Mouse (Mus musculus) midbrain, embryonic 12.5 days (tissue): ENCODE measurements around the gene Zc3h6. TPM values are rescaled to one million over a fixed set of nuclear protein-coding genes. Genes with fewer than 3 reads are reported as not detected.
A peak's percentile ranks its signal among the peaks of the same experiment; 100 is the strongest.
"Not testable (repeated sequence)": the region's sequence is repeated elsewhere in the genome, so short reads cannot be mapped to it uniquely, and the experiment has no call there.

ENCODE experiments used
- ATAC-seq: fragments of 200-750 bp; cut with Nextera tagmentation; 2 replicates; pipeline ENCODE4 v1.8.0; 2017; ENCODE audit warnings: low read depth, moderate TSS enrichment, moderate library complexity; ENCODE audit not compliant: low FRiP score
- H3K27ac ChIP-seq: fragments of 300-500 bp; sonication (generic); replicated peaks from 2 replicates; pipeline ENCODE4 v1.5.1; 2016; ENCODE audit warnings: mild to moderate bottlenecking
- H3K27me3 ChIP-seq: fragments of 300-500 bp; sonication (generic); 2 replicates; pipeline ENCODE4 v1.6.1; 2016; ENCODE audit warnings: mild to moderate bottlenecking
- H3K36me3 ChIP-seq: fragments of 300-500 bp; sonication (generic); 2 replicates; pipeline ENCODE4 v1.6.1; 2016
- H3K4me1 ChIP-seq: fragments of 300-500 bp; sonication (generic); 2 replicates; pipeline ENCODE4 v1.6.1; 2016
- H3K4me2 ChIP-seq: fragments of 300-500 bp; sonication (generic); replicated peaks from 2 replicates; pipeline ENCODE4 v1.6.1; 2016; ENCODE audit warnings: mild to moderate bottlenecking, moderate library complexity
- H3K4me3 ChIP-seq: fragments of 300-500 bp; sonication (generic); 2 replicates; pipeline ENCODE4 v1.5.1; 2016; ENCODE audit warnings: mild to moderate bottlenecking
- H3K9ac ChIP-seq: fragments of 300-500 bp; sonication (generic); replicated peaks from 2 replicates; pipeline ENCODE4 v1.6.1; 2016; ENCODE audit warnings: mild to moderate bottlenecking, moderate library complexity
- H3K9me3 ChIP-seq: fragments of 300-500 bp; sonication (generic); 2 replicates; pipeline ENCODE4 v1.6.1; 2016; ENCODE audit warnings: mild to moderate bottlenecking
- WGBS: fragments of 180-500 bp; shearing (Covaris S2); methylation state at CpG from one replicate; pipeline ENCODE4 v1.1.7; 2016; 5-methylcytosine and 5-hydroxymethylcytosine counted together
- polyA plus RNA-seq: library from polyadenylated mRNA; unstranded; fragments of >200 nt; fragmentation: Nextera tagmentation; extraction: Ambion mirVana; gene quantifications from 2 replicates; pipeline ENCODE4 v1.2.1, GENCODE M21; 2016

Zc3h6 gene
- polyA plus RNA-seq, 1 experiment from 2014 or later: 4.3 TPM

DNA sequence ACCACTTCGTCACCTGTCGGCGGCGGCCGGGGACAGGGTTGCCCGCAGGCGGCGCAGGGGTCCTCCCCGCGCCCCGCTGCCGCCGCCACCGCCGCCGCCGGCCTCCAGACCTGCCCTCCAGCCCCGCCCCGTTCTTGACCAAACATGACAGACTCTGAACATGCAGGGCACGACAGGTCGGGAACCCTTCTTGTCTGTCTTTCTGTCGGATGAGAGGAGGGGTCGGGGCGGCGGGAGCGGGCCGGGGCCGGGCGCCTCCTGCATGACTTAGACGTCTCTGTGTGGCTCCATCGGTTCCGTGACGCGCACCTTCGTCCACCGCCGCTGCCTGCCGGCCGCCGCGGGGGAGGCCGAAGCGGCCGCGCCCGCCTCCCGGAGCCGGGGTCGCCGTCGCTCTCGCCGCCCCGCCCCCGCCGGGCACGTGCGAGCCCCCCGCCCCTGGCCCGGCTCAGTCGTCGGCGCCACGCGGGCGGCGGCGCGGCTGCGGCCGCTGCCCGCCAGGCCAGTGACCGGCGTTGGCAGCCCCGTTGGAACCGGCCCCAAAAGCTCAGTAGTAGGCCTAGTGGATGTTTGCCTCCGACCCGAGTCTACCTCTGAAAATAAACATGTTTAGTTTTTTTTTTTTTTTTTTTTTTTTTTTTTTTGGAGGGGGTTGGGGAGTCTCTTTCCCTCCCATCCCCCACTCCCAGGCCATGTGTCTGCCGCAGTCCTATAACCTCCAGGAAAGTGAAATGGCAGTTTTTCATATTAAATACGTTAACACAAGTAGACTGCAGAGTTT lies 649 bp downstream of the Zc3h6 start, which contains the start of gene Gm10762:
TSS of gene Gm10762 (minus strand) at position 65 of the 781 bp plus-strand sequence.
- Histone ChIP-seq H3K4me3 (peak within 1 kb of the TSS; percentile 90), H3K4me1 (peaks cover 7% of the 10 kb centered on the region; the same call in 1 of the 2 replicates), H3K27me3 (no peaks in the 10 kb centered on the region), H3K4me2 (peak within 1 kb of the TSS; percentile 54), H3K9ac (peak within 1 kb of the TSS; percentile 99), H3K9me3 (no peaks in the 10 kb centered on the region), H3K36me3 (no peaks in the 10 kb centered on the region), H3K27ac (peak within 1 kb of the TSS; percentile 100)
- peak; percentile 79 for ATAC-seq
- WGBS: 2% methylated on average over 67 of the region's 80 CpGs

DNA sequence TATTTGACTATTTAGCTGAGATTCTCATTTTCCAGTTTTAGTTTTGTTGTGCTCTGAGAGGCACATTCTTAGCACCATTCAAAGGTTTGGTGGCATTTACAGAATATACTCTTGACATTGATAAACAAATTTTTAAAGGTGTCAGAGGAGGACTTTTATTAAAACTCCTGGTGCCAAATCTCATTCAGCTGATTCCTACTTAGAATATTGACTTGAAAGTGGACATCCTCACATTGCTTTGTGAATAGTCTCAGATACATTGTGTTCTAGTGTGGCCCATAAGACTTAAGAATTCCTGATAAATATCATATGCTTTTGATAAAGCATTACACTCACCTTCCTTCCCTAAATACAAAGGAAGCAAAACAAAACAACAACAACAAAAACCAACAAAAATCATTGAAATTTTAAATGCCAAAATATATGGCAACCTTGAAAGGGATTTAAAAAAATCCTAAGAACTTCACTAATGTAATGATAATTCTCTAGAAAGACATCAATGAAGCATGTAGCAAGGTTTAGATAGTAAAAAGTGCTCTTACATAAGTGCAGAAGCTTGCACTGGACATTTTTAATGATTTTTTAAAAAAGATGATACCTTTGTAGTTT lies 1.4 kb downstream of the Zc3h6 start:
- no peaks in the 10 kb centered on the region for H3K27me3 ChIP-seq
- peak overlapping the region; percentile 54 for H3K4me2 ChIP-seq
- ATAC-seq: no peak
- peak overlapping the region; percentile 90 for H3K4me3 ChIP-seq
- no peak overlapping the region; the same call in 1 of the 2 replicates for H3K9ac ChIP-seq
- H3K9me3 ChIP-seq: no peaks in the 10 kb centered on the region
- no peaks in the 10 kb centered on the region for H3K36me3 ChIP-seq
- H3K4me1 ChIP-seq: peaks cover 7% of the 10 kb centered on the region; the same call in 1 of the 2 replicates
- peak overlapping the region; percentile 100 for H3K27ac ChIP-seq

DNA sequence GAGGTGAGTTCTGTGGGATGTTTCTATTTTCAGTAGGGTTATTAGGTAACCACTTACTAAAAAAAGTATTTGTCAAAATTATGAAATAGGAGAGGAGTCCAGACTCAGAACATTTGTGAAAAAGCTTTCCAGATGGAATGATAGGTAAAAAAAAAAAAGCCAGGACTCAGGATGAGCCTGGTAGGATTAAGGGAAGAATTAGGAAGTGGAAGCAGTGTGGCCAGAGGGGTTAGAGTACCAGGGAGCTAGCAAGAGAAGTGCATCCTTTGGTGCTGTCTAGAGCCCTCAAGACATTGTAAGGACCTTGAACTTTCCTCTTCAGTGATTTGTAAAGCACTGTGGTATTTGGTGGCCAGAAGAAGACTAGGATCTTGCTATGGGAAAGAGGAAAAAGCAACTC lies 5.1 kb downstream of the Zc3h6 start:
- H3K4me1 ChIP-seq: no peaks in the 10 kb centered on the region
- H3K9me3 ChIP-seq: no peaks in the 10 kb centered on the region
- no peak overlapping the region for H3K9ac ChIP-seq
- no peak overlapping the region for H3K4me3 ChIP-seq
- no peaks in the 10 kb centered on the region for H3K27me3 ChIP-seq
- no peak for ATAC-seq
- no peak overlapping the region for H3K4me2 ChIP-seq
- no peak overlapping the region for H3K27ac ChIP-seq
- no peaks in the 10 kb centered on the region for H3K36me3 ChIP-seq

DNA sequence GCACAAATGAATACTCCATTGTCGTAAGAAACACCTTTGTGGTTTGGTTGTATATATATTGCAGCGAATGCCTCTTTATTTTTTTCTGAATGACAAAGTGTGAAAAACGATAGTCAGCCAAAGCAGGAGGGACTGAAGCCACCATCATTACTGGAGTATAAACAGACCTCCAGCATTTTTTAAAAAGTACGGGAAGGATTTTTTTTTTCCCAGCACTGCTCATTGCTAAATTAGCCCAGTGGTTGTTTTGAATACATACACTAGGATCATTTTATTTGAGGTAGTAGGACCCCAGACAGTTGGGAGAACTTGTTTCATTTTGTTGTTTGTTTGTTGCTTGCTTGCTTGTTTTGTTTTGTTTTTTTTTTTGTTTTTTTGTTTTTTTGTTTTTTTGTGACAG lies 8.4 kb downstream of the Zc3h6 start:
- Histone ChIP-seq H3K4me2 (no peak overlapping the region), H3K4me3 (no peak overlapping the region), H3K27ac (no peak overlapping the region), H3K9me3 (no peaks in the 10 kb centered on the region), H3K36me3 (no peaks in the 10 kb centered on the region), H3K27me3 (no peaks in the 10 kb centered on the region), H3K4me1 (no peaks in the 10 kb centered on the region), H3K9ac (no peak overlapping the region)
- ATAC-seq: no peak
- WGBS: 83% methylated on average over 4 of the region's 4 CpGs

DNA sequence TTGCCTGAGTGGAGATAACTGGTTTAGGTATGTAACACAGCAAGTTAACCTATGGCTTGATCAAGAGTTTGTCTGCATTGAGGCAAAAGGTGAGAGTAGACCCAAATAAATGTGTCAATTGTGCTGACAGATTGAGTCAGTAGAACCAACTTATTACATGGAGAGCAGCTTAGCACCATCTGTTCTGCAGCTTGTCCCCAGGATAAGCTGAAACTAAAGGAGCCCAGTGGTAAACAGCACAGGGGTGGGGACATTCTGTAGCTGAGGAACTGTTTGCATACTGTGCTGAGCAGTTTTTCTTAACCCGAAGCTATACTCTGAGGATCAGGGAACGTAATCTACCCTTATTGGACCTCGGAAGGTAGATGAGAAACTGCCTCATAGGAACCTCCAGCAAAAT lies 17.5 kb downstream of the Zc3h6 start:
- H3K4me3 ChIP-seq: no peak overlapping the region
- 84% methylated on average over 3 of the region's 3 CpGs for WGBS
- H3K4me1 ChIP-seq: peaks cover 5% of the 10 kb centered on the region; the same call in 1 of the 2 replicates
- no peaks in the 10 kb centered on the region for H3K36me3 ChIP-seq
- H3K27ac ChIP-seq: no peak overlapping the region
- H3K27me3 ChIP-seq: no peaks in the 10 kb centered on the region
- no peaks in the 10 kb centered on the region for H3K9me3 ChIP-seq
- no peak overlapping the region for H3K9ac ChIP-seq
- H3K4me2 ChIP-seq: no peak overlapping the region
- no peak for ATAC-seq

DNA sequence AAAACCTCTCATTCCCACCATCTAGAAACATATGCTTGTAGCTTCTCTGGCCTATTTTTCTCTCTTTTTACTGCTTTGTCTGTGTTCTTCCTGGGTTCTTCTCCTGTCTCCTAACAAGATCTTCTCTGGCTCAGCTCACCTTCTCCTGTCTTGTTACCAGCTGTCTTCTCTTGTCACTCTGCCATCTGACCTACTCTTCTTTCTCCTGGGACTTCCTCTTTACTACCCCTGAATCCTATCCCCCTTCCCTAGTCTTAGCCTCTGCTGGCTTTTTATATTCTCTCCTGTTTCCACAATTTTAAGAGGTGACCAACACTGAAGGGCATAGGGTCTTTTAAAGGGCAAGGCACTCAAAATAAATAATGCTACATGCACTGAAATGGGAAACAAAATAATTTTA lies 37.7 kb downstream of the Zc3h6 start:
- Histone ChIP-seq H3K4me1 (no peaks in the 10 kb centered on the region), H3K9ac (no peak overlapping the region), H3K4me2 (no peak overlapping the region), H3K9me3 (no peaks in the 10 kb centered on the region), H3K27ac (no peak overlapping the region), H3K27me3 (no peaks in the 10 kb centered on the region), H3K4me3 (no peak overlapping the region), H3K36me3 (no peaks in the 10 kb centered on the region)
- ATAC-seq: no peak

DNA sequence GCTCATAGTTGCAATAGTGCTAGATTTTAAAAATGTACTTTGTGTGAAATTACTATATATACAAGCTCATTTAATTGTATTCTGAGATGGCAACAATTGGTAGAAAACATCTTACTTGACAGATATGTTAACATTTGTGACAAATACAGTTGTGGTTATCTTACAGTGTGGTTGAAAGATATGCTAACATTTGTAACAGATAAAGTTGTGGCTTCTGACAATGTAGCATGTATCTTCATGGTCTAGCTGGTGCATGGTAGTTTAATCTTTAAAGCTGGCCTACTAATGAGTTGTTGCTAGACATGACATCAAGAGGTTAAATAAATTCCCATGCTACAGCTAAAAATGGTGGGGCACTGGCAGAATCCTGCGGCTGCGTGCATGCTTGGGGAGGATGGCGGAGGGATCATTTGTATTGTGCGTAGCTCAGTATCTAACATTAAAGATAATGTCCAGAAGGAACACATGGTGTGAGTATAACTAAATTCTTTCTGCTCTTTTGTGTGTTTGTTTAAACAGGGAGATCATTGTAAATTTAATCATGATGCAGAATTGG lies 39.1 kb downstream of the Zc3h6 start:
- Histone ChIP-seq H3K4me3 (no peak overlapping the region), H3K36me3 (no peaks in the 10 kb centered on the region), H3K4me2 (no peak overlapping the region), H3K27ac (no peak overlapping the region), H3K27me3 (no peaks in the 10 kb centered on the region), H3K9ac (no peak overlapping the region), H3K9me3 (no peaks in the 10 kb centered on the region), H3K4me1 (no peaks in the 10 kb centered on the region)
- no peak for ATAC-seq
- 76% methylated on average over 4 of the region's 4 CpGs for WGBS

DNA sequence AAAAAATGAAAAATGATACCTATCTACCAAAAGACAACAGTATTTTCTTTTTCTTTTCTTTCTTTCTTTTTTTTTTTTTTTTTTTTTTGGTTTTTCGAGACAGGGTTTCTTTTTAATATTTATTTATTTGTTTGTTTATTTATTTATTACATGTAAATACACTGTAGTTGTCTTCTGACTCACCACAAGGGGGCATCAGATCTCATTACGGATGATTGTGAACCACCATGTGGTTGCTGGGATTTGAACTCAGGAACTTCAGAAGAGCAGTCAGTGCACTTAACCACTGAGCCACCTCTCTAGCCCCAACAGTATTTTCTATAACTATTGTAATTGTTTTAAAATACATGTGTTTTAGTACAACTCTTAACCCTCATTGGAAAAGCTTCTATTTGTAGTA lies 41.7 kb downstream of the Zc3h6 start:
- not testable (repeated sequence) for H3K9ac ChIP-seq, H3K9me3 ChIP-seq, ATAC-seq, H3K4me2 ChIP-seq, H3K27ac ChIP-seq, H3K4me1 ChIP-seq, H3K4me3 ChIP-seq, H3K27me3 ChIP-seq, H3K36me3 ChIP-seq
- 80% methylated on average over 2 of the region's 2 CpGs for WGBS

DNA sequence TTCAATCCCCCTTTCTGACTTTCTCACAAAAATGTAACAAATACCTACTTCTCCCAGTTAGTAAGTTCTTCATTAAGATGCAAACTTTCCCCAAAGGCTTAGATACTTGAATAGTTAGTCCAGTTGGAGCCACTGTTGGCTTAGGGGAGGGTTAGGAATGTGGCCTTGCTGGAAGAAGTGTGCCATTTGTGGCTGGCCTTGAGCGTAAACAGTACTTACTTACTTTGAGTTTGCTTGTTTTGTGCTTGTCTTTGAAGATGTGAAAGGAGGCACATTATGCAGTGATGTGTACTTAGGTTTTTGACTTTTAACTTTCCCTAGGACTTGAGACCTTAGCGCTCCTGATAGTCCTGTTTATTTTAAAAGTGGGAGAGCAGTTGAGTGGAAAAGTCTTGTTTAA lies 52.9 kb downstream of the Zc3h6 start:
- Histone ChIP-seq H3K36me3 (peaks cover 5% of the 10 kb centered on the region; the same call in 1 of the 2 replicates), H3K27me3 (no peaks in the 10 kb centered on the region), H3K9ac (no peak overlapping the region), H3K4me1 (no peaks in the 10 kb centered on the region), H3K9me3 (no peaks in the 10 kb centered on the region), H3K27ac (no peak overlapping the region), H3K4me3 (no peak overlapping the region), H3K4me2 (no peak overlapping the region)
- no peak for ATAC-seq
- WGBS: 76% methylated on average over 2 of the region's 2 CpGs

DNA sequence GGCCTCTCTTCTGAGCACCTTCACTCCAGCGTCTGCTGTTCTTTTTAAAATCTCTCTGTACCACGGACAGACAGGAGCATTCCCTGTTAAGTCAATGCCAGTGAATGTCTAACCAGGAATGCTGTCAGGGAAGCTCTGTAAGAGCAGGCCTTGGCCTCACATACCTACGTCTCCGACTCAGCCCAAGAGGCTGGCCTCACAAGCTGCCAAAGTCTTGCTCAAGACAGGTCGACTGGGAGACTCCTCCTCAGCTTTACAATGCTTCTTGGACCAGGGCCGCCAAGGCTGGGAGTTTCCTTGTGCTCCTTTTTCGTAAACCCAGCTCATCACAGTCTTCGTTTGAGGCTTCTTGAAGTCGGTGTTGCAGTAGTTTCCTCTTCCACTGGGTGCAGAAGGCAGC lies 57.6 kb downstream of the Zc3h6 start:
- no peak overlapping the region for H3K4me2 ChIP-seq
- ATAC-seq: no peak
- no peaks in the 10 kb centered on the region for H3K27me3 ChIP-seq
- H3K4me3 ChIP-seq: no peak overlapping the region
- no peaks in the 10 kb centered on the region for H3K36me3 ChIP-seq
- 85% methylated on average over 9 of the region's 9 CpGs for whole genome bisulfite sequencing
- H3K9me3 ChIP-seq: no peaks in the 10 kb centered on the region
- H3K4me1 ChIP-seq: no peaks in the 10 kb centered on the region
- H3K27ac ChIP-seq: no peak overlapping the region
- H3K9ac ChIP-seq: no peak overlapping the region

DNA sequence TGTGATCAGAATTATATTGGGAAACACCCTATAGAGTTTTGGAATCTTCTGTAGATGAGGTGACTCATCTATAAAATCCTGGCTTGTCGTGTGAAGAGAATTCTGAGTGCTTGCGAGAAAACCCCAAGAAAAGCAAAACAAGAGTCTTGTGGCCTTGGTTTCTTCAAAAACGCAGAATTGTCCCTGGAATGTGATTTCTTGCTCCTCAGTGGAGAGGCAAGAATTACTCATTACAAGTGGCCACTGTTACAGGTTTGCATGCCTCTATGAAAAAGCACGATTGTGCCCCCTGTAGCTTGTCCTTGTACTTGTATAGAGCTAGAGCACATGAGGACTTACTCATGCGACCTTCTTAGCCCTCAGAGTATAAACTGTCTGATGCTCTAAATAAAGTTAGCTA lies 68.2 kb downstream of the Zc3h6 start:
- no peak overlapping the region for H3K4me2 ChIP-seq
- no peak overlapping the region for H3K27ac ChIP-seq
- H3K27me3 ChIP-seq: peaks cover 41% of the 10 kb centered on the region
- no peak for ATAC-seq
- WGBS: 88% methylated on average over 5 of the region's 5 CpGs
- no peaks in the 10 kb centered on the region for H3K9me3 ChIP-seq
- peaks cover 11% of the 10 kb centered on the region for H3K4me1 ChIP-seq
- H3K9ac ChIP-seq: no peak overlapping the region
- no peaks in the 10 kb centered on the region for H3K36me3 ChIP-seq
- no peak overlapping the region for H3K4me3 ChIP-seq

DNA sequence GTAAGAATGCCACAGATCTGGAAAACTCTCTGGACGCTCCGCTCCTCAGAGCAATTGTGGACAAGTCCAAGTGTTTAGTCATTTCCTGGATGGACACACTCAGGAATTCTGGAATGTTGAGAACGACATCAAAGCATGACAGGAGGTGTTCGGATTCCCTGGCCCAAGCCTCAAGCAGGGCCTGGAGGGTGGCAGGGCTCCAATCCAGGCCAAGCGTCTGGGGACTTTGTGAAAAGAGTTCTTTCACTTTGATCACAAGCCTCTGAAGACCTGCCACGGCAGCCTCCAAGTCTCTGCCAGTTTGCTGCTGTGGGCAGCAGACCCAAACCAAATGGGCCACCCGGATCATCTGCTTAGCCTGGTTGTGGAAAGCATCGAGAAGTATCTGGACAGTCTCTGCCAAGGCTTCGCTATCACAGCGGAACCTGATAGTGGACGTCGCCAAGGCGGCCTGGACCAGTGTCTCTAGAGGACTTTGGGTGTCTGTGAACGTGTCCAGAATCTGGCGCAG lies 71.3 kb downstream of the Zc3h6 start:
- Histone ChIP-seq H3K4me2 (peak overlapping the region; percentile 88), H3K9me3 (no peaks in the 10 kb centered on the region), H3K4me3 (peak overlapping the region; percentile 46), H3K27ac (no peak overlapping the region), H3K4me1 (peaks cover 11% of the 10 kb centered on the region), H3K27me3 (peaks cover 52% of the 10 kb centered on the region), H3K36me3 (no peaks in the 10 kb centered on the region), H3K9ac (peak overlapping the region; percentile 60)
- ATAC-seq: no peak
- 32% methylated on average over 15 of the region's 15 CpGs for WGBS
